Mouse (Mus musculus) heart, embryonic 12.5 days (tissue): ENCODE data around the gene Amdhd2. TPM values are rescaled to one million over a fixed set of nuclear protein-coding genes. Genes with fewer than 3 reads are reported as not detected.

Source experiments
- polyA plus RNA-seq: library from polyadenylated mRNA; unstranded; fragments of >200 nt; fragmentation: Nextera tagmentation; extraction: Ambion mirVana; gene quantifications from 2 replicates; pipeline ENCODE4 v1.2.1, GENCODE M21; 2016

Gene Amdhd2
- polyA plus RNA-seq, 1 experiment from 2014 or later, result 28.8 TPM

Other genes starting within 250 kb of the Amdhd2 start
- not detected in 2 replicates for gene Dcpp3, start 246.3 kb downstream of the Amdhd2 start, polyA plus RNA-seq
- not detected in 2 replicates for gene Sbp, start 222.1 kb downstream of the Amdhd2 start, polyA plus RNA-seq
- not detected in 2 replicates for gene Sbpl, start 208.5 kb downstream of the Amdhd2 start, polyA plus RNA-seq
- not detected in 2 replicates for gene Prss30, start 183.2 kb downstream of the Amdhd2 start, polyA plus RNA-seq
- 0.29 TPM in 1 of 2 replicates, not detected in the other for gene Prss22, start 165.7 kb downstream of the Amdhd2 start, polyA plus RNA-seq
- gene Prss27, start 125.6 kb downstream of the Amdhd2 start, polyA plus RNA-seq, result 0.35 and 0.41 TPM in 2 replicates
- gene Kctd5, start 90.3 kb downstream of the Amdhd2 start, polyA plus RNA-seq, result 49.0 and 49.2 TPM in 2 replicates
- gene Pdpk1, start 12.8 kb downstream of the Amdhd2 start, polyA plus RNA-seq, result 46.9 and 48.6 TPM in 2 replicates
- gene Atp6v0c, start 5.9 kb upstream of the Amdhd2 start, polyA plus RNA-seq, result 534 and 535 TPM in 2 replicates
- gene Tbc1d24, start 41.8 kb upstream of the Amdhd2 start, polyA plus RNA-seq, result 5.1 and 5.3 TPM in 2 replicates
- gene Ntn3, start 45.8 kb upstream of the Amdhd2 start, polyA plus RNA-seq, result 2.0 and 2.6 TPM in 2 replicates
- gene Tedc2, start 57.1 kb upstream of the Amdhd2 start, polyA plus RNA-seq, result 6.0 and 7.5 TPM in 2 replicates
- 49.4 and 55.8 TPM in 2 replicates for gene Ccnf, start 87.7 kb upstream of the Amdhd2 start, polyA plus RNA-seq
- gene Abca17, start 187.3 kb upstream of the Amdhd2 start, polyA plus RNA-seq, result not detected in 2 replicates
- gene Abca3, start 188.2 kb upstream of the Amdhd2 start, polyA plus RNA-seq, result 9.4 and 9.7 TPM in 2 replicates